Mouse (Mus musculus) MEL (cell line): ENCODE measurements at regions not wholly inside any gene's neighbourhood (a gene's known extent, or its start where the extent isn't known, plus 50 kb on each side); places are given as distances from the start of the nearest gene placed in this dataset.

Experiments used
- DNase-seq: peaks from one replicate; pipeline ENCODE4 v3.0.0; 2011; ENCODE audit warnings: low read depth, low spot score
- H3K27ac ChIP-seq: 2 replicates; pipeline ENCODE4 v1.5.1; 2012; ENCODE audit warnings: low read depth, mild to moderate bottlenecking, control low read depth, low read length, moderate library complexity; ENCODE audit not compliant: control insufficient read depth
- H3K27me3 ChIP-seq, 2 experiments: fragments of 150-350 bp in 1 of 2; sonication (generic) in 1 of 2; 2 replicates each; pipeline ENCODE4 v1.6.1; 2012; ENCODE audit warnings: low read length in 2 of 2, mild to moderate bottlenecking in 2 of 2, improper control_type of control experiment in 1 of 2, moderate library complexity in 1 of 2; ENCODE audit not compliant: insufficient read depth in 2 of 2, control insufficient read depth in 1 of 2
- H3K36me3 ChIP-seq, 2 experiments: 2 replicates each; pipeline ENCODE4 v1.6.1; 2012 to 2014; ENCODE audit warnings: low read length in 2 of 2, improper control_type of control experiment in 1 of 2, inconsistent platforms in 1 of 2, mild to moderate bottlenecking in 1 of 2; ENCODE audit not compliant: insufficient read depth in 2 of 2, control insufficient read depth in 1 of 2
- H3K4me1 ChIP-seq, 2 experiments: fragments of 150-350 bp in 1 of 2; sonication (generic) in 1 of 2; 2 replicates each; pipeline ENCODE4 v1.6.1; 2012; ENCODE audit warnings: low read length in 2 of 2, improper control_type of control experiment in 1 of 2, mild to moderate bottlenecking in 1 of 2; ENCODE audit not compliant: insufficient read depth in 2 of 2, control insufficient read depth in 1 of 2
- H3K4me3 ChIP-seq, 2 experiments: fragments of 150-350 bp in 1 of 2; sonication (generic) in 1 of 2; 2 replicates each; pipeline ENCODE4 v1.5.1; 2012; ENCODE audit warnings: low read depth in 2 of 2, low read length in 2 of 2, mild to moderate bottlenecking in 2 of 2, moderate library complexity in 2 of 2, control low read depth in 1 of 2, improper control_type of control experiment in 1 of 2; ENCODE audit not compliant: control insufficient read depth in 1 of 2, insufficient read depth in 1 of 2
- H3K79me2 ChIP-seq: 2 replicates; pipeline ENCODE4 v1.6.1; 2012; ENCODE audit warnings: mild to moderate bottlenecking, low read length, moderate library complexity; ENCODE audit not compliant: control insufficient read depth, poor library complexity, insufficient read depth
- H3K9ac ChIP-seq: 2 replicates; pipeline ENCODE4 v1.6.1; 2012; ENCODE audit warnings: low read depth, mild to moderate bottlenecking, control low read depth, low read length, moderate library complexity; ENCODE audit not compliant: control insufficient read depth, poor library complexity, severe bottlenecking
- H3K9me3 ChIP-seq: fragments of 150-350 bp; sonication (generic); replicated peaks from 2 replicates; pipeline ENCODE4 v1.6.1; 2012; ENCODE audit warnings: mild to moderate bottlenecking, low read length, improper control_type of control experiment, moderate library complexity; ENCODE audit not compliant: insufficient read depth
- BHLHE40 ChIP-seq: IDR thresholded peaks from 2 replicates; pipeline ENCODE4 v1.6.1; 2012; ENCODE audit warnings: low read depth, mild to moderate bottlenecking, inconsistent platforms, low read length, improper control_type of control experiment, borderline replicate concordance
- CHD1 ChIP-seq: IDR thresholded peaks from 2 replicates; pipeline ENCODE4 v1.6.1; 2012; ENCODE audit warnings: low read depth, mild to moderate bottlenecking, inconsistent platforms, low read length, improper control_type of control experiment
- CHD2 ChIP-seq: IDR thresholded peaks from 2 replicates; pipeline ENCODE4 v1.6.1; 2011; ENCODE audit warnings: low read length, improper control_type of control experiment
- E2F4 ChIP-seq: IDR thresholded peaks from 2 replicates; pipeline ENCODE4 v1.6.1; 2011; ENCODE audit warnings: low read depth, low read length, improper control_type of control experiment, borderline replicate concordance
- ELF1 ChIP-seq: IDR thresholded peaks from 2 replicates; pipeline ENCODE4 v1.6.1; 2014; ENCODE audit warnings: low read depth, mild to moderate bottlenecking, inconsistent platforms, low read length, improper control_type of control experiment, moderate library complexity
- ETS1 ChIP-seq: IDR thresholded peaks from 2 replicates; pipeline ENCODE4 v1.6.1; 2012; ENCODE audit warnings: low read depth, mild to moderate bottlenecking, inconsistent platforms, low read length, improper control_type of control experiment, moderate library complexity
- KAT2A ChIP-seq: conservative IDR thresholded peaks from 2 replicates; pipeline ENCODE4 v1.6.1; 2012; ENCODE audit warnings: low read depth, low read length, improper control_type of control experiment, inconsistent platforms
- MAFK ChIP-seq: IDR thresholded peaks from 2 replicates; pipeline ENCODE4 v1.6.1; 2011; ENCODE audit warnings: low read depth, mild to moderate bottlenecking, low read length, improper control_type of control experiment, borderline replicate concordance
- MAX ChIP-seq: IDR thresholded peaks from 2 replicates; pipeline ENCODE4 v1.6.1; 2011; ENCODE audit warnings: low read length, improper control_type of control experiment
- MAZ ChIP-seq: IDR thresholded peaks from 2 replicates; pipeline ENCODE4 v1.6.1; 2012; ENCODE audit warnings: low read depth, mild to moderate bottlenecking, inconsistent platforms, low read length, improper control_type of control experiment
- MEF2A ChIP-seq: IDR thresholded peaks from 2 replicates; pipeline ENCODE4 v1.6.1; 2014; ENCODE audit warnings: low read depth, mild to moderate bottlenecking, inconsistent platforms, low read length, improper control_type of control experiment; ENCODE audit not compliant: poor library complexity, insufficient replicate concordance, severe bottlenecking; ENCODE audit errors: extremely low read depth
- MXI1 ChIP-seq: IDR thresholded peaks from 2 replicates; pipeline ENCODE4 v1.6.1; 2011; ENCODE audit warnings: mild to moderate bottlenecking, low read depth, low read length, improper control_type of control experiment
- NELFE ChIP-seq: IDR thresholded peaks from 2 replicates; pipeline ENCODE4 v1.6.1; 2011; ENCODE audit warnings: low read depth, low read length, improper control_type of control experiment
- NRF1 ChIP-seq: IDR thresholded peaks from 2 replicates; pipeline ENCODE4 v1.6.1; 2014; ENCODE audit warnings: low read depth, mild to moderate bottlenecking, inconsistent platforms, low read length, improper control_type of control experiment, moderate library complexity; ENCODE audit not compliant: poor library complexity, insufficient read depth, severe bottlenecking
- POLR2AphosphoS2 ChIP-seq: IDR thresholded peaks from 2 replicates; pipeline ENCODE4 v1.6.1; 2011; ENCODE audit warnings: low read length, improper control_type of control experiment
- POLR2AphosphoS5 ChIP-seq: IDR thresholded peaks from 2 replicates; pipeline ENCODE4 v1.6.1; 2012; ENCODE audit warnings: low read depth, borderline replicate concordance, mild to moderate bottlenecking, inconsistent platforms, low read length, moderate library complexity, mixed read lengths
- RAD21 ChIP-seq: IDR thresholded peaks from 2 replicates; pipeline ENCODE4 v1.6.1; 2011; ENCODE audit warnings: mild to moderate bottlenecking, low read depth, low read length, improper control_type of control experiment
- SIN3A ChIP-seq: IDR thresholded peaks from 2 replicates; pipeline ENCODE4 v1.6.1; 2012; ENCODE audit warnings: low read length, improper control_type of control experiment, inconsistent platforms
- SMC3 ChIP-seq: IDR thresholded peaks from 2 replicates; pipeline ENCODE4 v1.6.1; 2011; ENCODE audit warnings: low read depth, low read length, improper control_type of control experiment
- TBP ChIP-seq: IDR thresholded peaks from 2 replicates; pipeline ENCODE4 v1.8.0; 2011; ENCODE audit warnings: low read depth, low read length, improper control_type of control experiment
- TCF12 ChIP-seq: IDR thresholded peaks from 2 replicates; pipeline ENCODE4 v1.6.1; 2014; ENCODE audit warnings: low read depth, mild to moderate bottlenecking, inconsistent platforms, low read length, improper control_type of control experiment, moderate library complexity
- USF1 ChIP-seq: IDR thresholded peaks from 2 replicates; pipeline ENCODE4 v1.6.1; 2014; ENCODE audit warnings: low read depth, mild to moderate bottlenecking, inconsistent platforms, low read length, improper control_type of control experiment, moderate library complexity
- USF2 ChIP-seq, 2 experiments: IDR thresholded peaks; 2 replicates each; pipeline ENCODE4 v1.6.1; 2011 to 2012; ENCODE audit warnings: improper control_type of control experiment in 2 of 2, low read length in 2 of 2, borderline replicate concordance in 1 of 2, inconsistent platforms in 1 of 2, low read depth in 1 of 2, mild to moderate bottlenecking in 1 of 2; ENCODE audit not compliant: insufficient read depth in 1 of 2
- ZC3H11A ChIP-seq: IDR thresholded peaks from 2 replicates; pipeline ENCODE4 v1.6.1; 2012; ENCODE audit warnings: low read depth, mild to moderate bottlenecking, inconsistent platforms, low read length, improper control_type of control experiment
- ZKSCAN1 ChIP-seq: IDR thresholded peaks from 2 replicates; pipeline ENCODE4 v1.6.1; 2012; ENCODE audit warnings: low read depth, mild to moderate bottlenecking, inconsistent platforms, low read length, improper control_type of control experiment, moderate library complexity
- ZMIZ1 ChIP-seq: IDR thresholded peaks from 2 replicates; pipeline ENCODE4 v1.6.1; 2012; ENCODE audit warnings: low read depth, mild to moderate bottlenecking, inconsistent platforms, low read length, improper control_type of control experiment, moderate library complexity
- ZNF384 ChIP-seq: IDR thresholded peaks from 2 replicates; pipeline ENCODE4 v1.6.1; 2012; ENCODE audit warnings: low read depth, mild to moderate bottlenecking, inconsistent platforms, low read length, improper control_type of control experiment

DNA sequence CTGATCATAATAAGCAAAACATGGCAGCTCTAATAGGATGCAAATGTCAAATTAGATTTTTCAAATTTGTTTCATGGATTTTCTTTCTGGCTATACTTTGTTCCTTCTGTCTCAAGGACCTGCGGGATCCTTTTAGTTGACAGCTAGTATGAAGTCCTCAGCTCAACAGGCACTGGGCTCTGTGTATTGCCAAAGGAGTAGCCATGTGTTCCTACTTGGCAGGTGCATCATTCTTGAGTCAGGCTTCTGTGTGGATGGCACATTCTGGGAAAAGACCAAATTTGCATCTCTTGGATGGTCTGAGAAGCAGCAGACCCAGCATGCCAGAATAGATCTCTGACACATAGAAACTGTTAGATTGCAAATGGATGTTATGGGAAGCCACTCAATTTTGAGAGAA, 1015.6 kb upstream of the Cdh10 start:
- no peak overlapping the region for H3K9ac ChIP-seq
- no peaks in the 10 kb centered on the region for H3K27me3 ChIP-seq
- no peaks in the 10 kb centered on the region for H3K79me2 ChIP-seq
- TF ChIP-seq MAFK: no peak
- TF ChIP-seq USF2 (IDR thresholded peaks at IDR 0.05; ENCODE audit: borderline replicate concordance in 1 of 2, insufficient read depth in 1 of 2, low read depth in 1 of 2, low read length in 2 of 2): no peak
- TF ChIP-seq NRF1: no peak
- no peak for TF ChIP-seq E2F4
- TF ChIP-seq TBP: no peak
- no peak for TF ChIP-seq ZMIZ1
- TF ChIP-seq MAZ: no peak
- no peak for TF ChIP-seq ZC3H11A
- no peak for TF ChIP-seq MXI1
- no peak for TF ChIP-seq CHD1
- no peak for TF ChIP-seq USF1
- no peak for TF ChIP-seq MAX
- no peak for TF ChIP-seq BHLHE40
- no peak for TF ChIP-seq POLR2AphosphoS5
- no peak for TF ChIP-seq NELFE
- TF ChIP-seq KAT2A: no peak
- TF ChIP-seq CHD2: no peak
- no peak for TF ChIP-seq TCF12
- TF ChIP-seq ZNF384: no peak
- no peak for TF ChIP-seq ETS1
- no peaks in the 10 kb centered on the region for H3K4me1 ChIP-seq
- H3K9me3 ChIP-seq: no peaks in the 10 kb centered on the region
- H3K27ac ChIP-seq: no peak overlapping the region
- no peak for DNase-seq
- no peak overlapping the region for H3K4me3 ChIP-seq
- no peaks in the 10 kb centered on the region for H3K36me3 ChIP-seq

DNA sequence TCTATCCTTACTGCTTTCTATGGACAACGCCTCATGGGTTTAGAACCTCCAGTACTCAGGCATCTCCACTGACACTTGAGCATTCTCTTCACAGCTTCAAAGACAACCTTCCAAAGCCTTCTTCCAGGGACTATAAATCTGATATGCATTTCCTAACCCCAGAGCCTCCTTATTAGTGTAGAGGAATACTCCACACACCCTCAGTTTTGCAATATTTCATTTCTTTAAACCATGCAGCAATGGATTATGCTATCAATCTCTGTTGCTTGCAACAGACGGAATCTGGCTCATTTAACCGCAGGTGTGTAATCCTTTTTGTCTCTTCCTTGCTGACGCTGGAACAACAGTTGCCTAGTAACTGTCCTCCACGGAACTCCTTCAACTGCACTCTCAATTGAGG, 988.4 kb upstream of the Cdh10 start:
- Histone ChIP-seq H3K9ac (no peak overlapping the region), H3K4me3 (no peak overlapping the region), H3K27ac (no peak overlapping the region), H3K9me3 (no peaks in the 10 kb centered on the region), H3K36me3 (no peaks in the 10 kb centered on the region; a peak in 1 of 4 replicates), H3K4me1 (no peaks in the 10 kb centered on the region; a peak in 2 of 4 replicates), H3K79me2 (no peaks in the 10 kb centered on the region), H3K27me3 (no peaks in the 10 kb centered on the region)
- TF ChIP-seq RAD21: no peak
- TF ChIP-seq MAZ: no peak
- no peak for TF ChIP-seq BHLHE40
- TF ChIP-seq POLR2AphosphoS2: no peak
- no peak for TF ChIP-seq TCF12
- no peak for TF ChIP-seq SIN3A
- TF ChIP-seq MEF2A: no peak
- TF ChIP-seq ZKSCAN1: no peak
- no peak for TF ChIP-seq MAX
- no peak for TF ChIP-seq SMC3
- no peak for TF ChIP-seq NRF1
- no peak for TF ChIP-seq NELFE
- TF ChIP-seq ZNF384: no peak
- no peak for TF ChIP-seq ELF1
- TF ChIP-seq MAFK: no peak
- no peak for DNase-seq
